Mouse (Mus musculus): Measurements from ENCODE around the gene Pak4. TPM values are rescaled to one million over a fixed set of nuclear protein-coding genes. Genes with fewer than 3 reads are reported as not detected.
"Not testable (repeated sequence)": the region's sequence is repeated elsewhere in the genome, so short reads cannot be mapped to it uniquely, and the experiment has no call there.

The Pak4 gene
- 10 to 100 TPM; 11.9 to 12.4 TPM for total RNA-seq (2021)
- long read RNA-seq, experiment 1, transcript Pak4-202 (10 exons, 2,899 nt), result major isoform, 6 of 13 reads
- long read RNA-seq, experiment 1, partial matches to known transcripts, result 6 of 13 reads
- long read RNA-seq, experiment 1, other reads (novel, unspliced or antisense), result 1 of 13 reads
- long read RNA-seq, experiment 2, transcript Pak4-202 (10 exons, 2,899 nt), result major isoform, 7 of 14 reads
- long read RNA-seq, experiment 2, partial matches to known transcripts, result 4 of 14 reads
- long read RNA-seq, experiment 2, other reads (novel, unspliced or antisense), result 2 of 14 reads

GRCm38 (mm10) chr7:28597642-28598446, at the start of gene Pak4, which contains the start of gene Samd4b:
Gene Pak4 (minus strand): TSS chr7:28598185.
Gene Samd4b (minus strand): TSS chr7:28598144.
- peak; percentile 99 for DNase-seq (ENCODE audit: low spot score in 2 of 2)

- DNase-seq (ENCODE audit: low spot score in 2 of 2), result no peak
Observed at GRCm38 (mm10) chr7:28647016-28647415, 49.0 kb upstream of the Pak4 start.

DNA sequence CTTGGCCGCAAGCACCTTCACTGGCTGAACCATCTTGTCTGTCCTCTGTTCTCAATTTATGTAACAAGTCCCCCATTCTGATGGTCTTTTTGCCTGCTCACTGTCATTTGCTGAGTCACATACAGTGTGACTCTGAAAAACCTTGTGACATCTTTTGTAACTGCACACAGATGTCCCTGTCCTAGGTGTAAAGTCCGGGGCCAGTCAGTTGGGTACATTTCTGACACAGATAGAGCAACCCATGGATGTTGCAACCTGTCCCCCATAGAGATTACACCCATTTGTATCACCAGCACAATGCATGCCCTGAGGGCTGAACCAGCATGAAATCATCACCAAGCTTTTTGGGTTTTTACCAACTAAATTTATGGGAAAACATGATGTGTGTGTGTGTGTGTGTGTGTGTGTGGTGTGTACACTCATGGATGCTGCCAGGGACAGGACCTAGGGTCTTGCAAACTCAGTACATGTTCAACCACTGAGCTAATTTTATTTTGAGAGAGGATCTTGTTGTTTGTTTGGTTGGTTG, 48.0 kb upstream of the Pak4 start:
- DNase-seq (ENCODE audit: low spot score in 2 of 2), result no peak

GRCm38 (mm10) chr7:28645366-28645765, 47.4 kb upstream of the Pak4 start:
- DNase-seq (ENCODE audit: low spot score in 2 of 2), result no peak

DNA sequence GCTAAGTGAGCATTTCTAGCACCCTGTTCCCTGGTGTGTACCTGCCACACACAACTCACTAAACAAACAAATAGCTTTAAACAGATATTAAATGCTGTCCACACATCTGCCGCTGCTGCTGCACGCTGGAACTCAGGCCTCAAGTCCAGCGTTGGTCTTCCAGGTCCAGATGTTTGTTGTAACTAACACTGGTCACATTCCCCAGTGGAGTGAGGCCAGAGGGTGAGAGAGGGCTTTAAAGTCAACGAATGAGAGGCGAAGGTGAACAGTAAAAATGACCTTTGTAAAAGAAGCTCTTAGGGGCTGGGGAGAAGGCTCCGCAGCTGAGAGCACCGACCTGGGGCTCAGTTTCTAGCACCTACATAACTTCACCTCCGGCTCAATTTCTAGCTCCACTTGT, 43.6 kb upstream of the Pak4 start:
- no peak for DNase-seq (ENCODE audit: low spot score in 2 of 2)

- no peak for DNase-seq (ENCODE audit: low spot score in 2 of 2)
Observed at GRCm38 (mm10) chr7:28637511-28637910, 39.5 kb upstream of the Pak4 start.

- DNase-seq (ENCODE audit: low spot score in 2 of 2), result no peak
Observed at GRCm38 (mm10) chr7:28634128-28634527, 36.1 kb upstream of the Pak4 start.

GRCm38 (mm10) chr7:28631073-28631472, 33.1 kb upstream of the Pak4 start, which contains the start of gene Acp7:
Gene Acp7 (minus strand): TSS chr7:28631332.
- no peak for DNase-seq (ENCODE audit: low spot score in 2 of 2)

DNA sequence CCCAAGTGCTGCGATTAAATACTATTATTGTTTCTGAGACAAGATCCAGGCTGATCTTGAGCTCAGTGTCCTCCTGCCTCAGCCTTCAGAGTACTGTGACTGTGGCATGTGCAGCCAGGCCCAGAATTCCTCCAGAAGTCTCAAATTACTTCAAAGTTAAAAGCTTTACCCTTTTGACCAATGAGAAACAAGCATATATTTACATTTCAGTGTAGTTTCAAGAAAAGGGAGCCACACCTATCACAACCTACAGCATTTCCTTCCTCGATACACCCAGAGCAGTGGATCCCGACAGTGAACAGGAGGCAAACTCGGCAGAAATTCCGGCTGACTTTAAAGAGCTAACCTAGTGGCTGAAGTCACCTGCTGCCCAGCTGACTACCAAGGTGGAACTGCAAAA, 26.8 kb upstream of the Pak4 start:
- no peak for DNase-seq (ENCODE audit: low spot score in 2 of 2)

DNA sequence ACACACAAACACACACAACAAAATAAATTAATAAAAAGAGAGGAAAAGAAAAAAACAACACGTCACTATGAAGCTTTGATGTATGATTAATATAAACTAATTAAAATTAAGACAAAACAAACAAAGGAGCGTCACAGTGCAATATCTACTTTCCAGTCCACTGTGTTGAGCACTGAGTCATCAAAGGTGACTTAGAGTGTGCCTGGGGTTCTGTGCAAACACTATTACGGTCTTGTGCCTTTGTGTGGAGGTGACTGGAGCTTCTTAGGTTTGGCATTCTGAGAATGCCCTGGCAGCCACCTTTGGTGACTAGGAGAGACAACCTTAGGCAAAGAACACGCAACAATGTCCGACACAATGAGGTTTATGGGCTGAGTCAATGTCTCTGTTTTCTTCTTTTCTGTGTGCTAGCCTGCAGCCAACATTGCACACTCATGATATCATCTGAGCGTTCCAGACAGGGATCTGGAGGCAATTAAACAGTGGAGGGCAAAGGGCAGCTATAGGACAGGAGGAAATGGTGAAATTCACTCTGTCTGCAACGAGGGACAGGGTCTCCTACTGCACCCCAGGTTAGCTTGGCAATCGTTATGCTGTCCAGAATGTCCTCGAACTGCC, 21.2 kb upstream of the Pak4 start:
- no peak for DNase-seq (ENCODE audit: low spot score in 2 of 2)

GRCm38 (mm10) chr7:28605951-28606350, 8.0 kb upstream of the Pak4 start:
- DNase-seq (ENCODE audit: low spot score in 2 of 2), result no peak

GRCm38 (mm10) chr7:28603788-28604187, 5.8 kb upstream of the Pak4 start:
- not testable (repeated sequence) for DNase-seq (ENCODE audit: low spot score in 2 of 2)

DNA sequence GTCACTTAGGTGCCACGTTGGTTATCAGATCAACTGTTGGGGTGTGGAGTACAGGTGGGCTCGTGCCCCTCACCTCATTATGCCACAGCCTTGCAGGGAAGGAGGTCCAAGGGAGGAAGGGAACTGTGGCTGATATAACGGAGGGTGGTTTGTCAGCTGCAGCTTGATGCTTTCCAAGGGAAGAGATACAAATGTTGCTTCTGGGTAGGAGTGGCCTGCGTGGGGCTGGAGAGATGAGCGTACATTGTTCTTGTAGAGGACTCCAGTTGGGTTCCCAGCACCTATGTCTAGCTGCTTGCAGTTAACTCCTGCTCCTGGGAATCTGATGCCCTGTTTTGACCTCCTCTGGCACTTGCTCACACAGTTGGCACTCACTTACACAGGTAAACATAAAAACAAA, 5.2 kb upstream of the Pak4 start:
- DNase-seq (ENCODE audit: low spot score in 2 of 2), result no peak

- DNase-seq (ENCODE audit: low spot score in 2 of 2), result peak in 1 of 2 experiments; percentile 43
Observed at GRCm38 (mm10) chr7:28601668-28602067, 3.7 kb upstream of the Pak4 start.

DNA sequence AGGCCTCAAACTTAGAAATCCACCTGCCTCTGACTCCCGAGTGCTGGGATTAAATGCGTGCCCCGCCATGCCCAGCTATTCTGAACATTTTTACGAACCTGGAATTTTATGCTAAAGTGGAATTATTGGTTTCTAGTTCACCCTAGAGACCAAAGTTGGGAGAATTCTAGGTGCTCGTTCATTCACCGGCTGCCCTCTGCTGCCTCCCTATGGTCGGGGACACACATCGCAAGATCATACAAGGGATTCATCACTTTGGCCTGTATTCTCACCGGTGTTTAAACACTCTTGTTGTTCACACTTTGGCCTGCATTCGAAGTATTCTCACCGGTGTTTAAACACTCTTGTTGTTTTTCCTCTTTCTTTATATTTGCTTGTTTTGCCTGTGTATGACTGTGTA, 3.0 kb upstream of the Pak4 start:
- DNase-seq (ENCODE audit: low spot score in 2 of 2), result peak in 1 of 2 experiments; percentile 58

GRCm38 (mm10) chr7:28598951-28599350, 966 bp upstream of the Pak4 start:
- DNase-seq (ENCODE audit: low spot score in 2 of 2), result no peak

DNA sequence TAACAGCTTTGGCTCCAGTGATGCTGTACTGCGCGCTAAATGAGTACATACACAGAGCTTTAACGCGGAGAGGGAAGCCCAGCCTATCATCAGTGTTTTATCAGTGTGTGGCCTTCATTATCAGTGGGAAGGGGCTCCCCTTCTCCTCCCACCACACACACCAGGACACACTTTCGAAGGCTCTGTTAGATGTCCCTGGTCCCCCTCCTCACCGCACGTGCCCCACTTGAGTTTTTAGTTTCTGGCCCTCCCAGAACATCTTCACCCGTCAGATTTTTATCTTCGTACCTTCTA, 761 bp downstream of the Pak4 start:
- no peak for DNase-seq (ENCODE audit: low spot score in 2 of 2)

DNA sequence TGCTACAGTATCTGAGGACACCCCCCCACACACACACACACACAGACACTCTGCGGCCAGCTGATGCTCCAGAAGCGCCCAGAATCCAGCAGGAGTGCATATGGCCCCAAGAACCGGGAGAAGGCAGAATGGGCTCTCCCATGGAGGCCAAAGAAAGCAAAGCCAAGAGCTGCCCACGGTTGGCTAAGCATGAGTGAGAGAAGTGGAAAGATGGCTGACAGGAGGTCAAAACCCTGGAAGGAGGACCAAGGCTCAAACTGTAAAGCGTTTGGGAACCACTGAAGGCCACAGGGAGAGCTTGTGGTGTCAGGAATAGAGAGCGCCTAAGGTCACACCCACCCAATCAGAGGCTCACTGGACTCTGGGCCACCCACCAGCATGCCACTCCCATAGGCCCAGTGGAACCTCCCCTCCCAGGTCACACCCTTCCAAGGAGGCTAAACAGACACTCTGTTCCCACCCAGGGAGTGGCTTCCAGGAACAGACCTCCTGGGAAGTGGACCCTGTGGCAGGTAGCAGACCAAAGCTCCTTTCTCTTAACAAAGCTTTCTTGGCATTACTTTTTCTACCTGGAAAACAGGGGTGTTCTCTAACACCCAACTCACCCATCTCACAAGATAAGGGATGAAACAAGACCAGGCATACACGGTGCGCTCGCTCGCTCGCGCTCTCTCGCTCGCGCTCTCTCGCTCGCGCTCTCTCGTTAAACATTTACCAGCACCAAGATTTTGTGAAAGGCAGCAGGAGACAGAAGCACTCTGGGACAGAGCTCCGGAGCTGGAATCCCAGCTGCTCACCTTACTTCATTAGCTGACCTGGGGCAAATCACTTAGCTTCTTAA, 1.3 kb downstream of the Pak4 start:
- DNase-seq (ENCODE audit: low spot score in 2 of 2), result no peak

- no peak for DNase-seq (ENCODE audit: low spot score in 2 of 2)
Observed at GRCm38 (mm10) chr7:28595751-28596435, 2.1 kb downstream of the Pak4 start.

Data from gastrocnemius, postnatal 4 days (tissue).